Mouse (Mus musculus) adrenal gland, adult 18-20 months (tissue): ENCODE data around the gene Mapkapk2. TPM values are rescaled to one million over a fixed set of nuclear protein-coding genes. Genes with fewer than 3 reads are reported as not detected.
"Not testable (repeated sequence)": the region's sequence is repeated elsewhere in the genome, so short reads cannot be mapped to it uniquely, and the experiment has no call there.

ENCODE experiments used
- DNase-seq, 2 experiments: peaks; one replicate each; pipeline ENCODE4 v3.0.0; 2021 to 2022; ENCODE audit warnings: low spot score in 2 of 2
- total RNA-seq, 2 experiments: library from RNA; stranded (reverse); gene quantifications; 1 replicate in 1 of 2; 2 replicates in 1 of 2; pipeline ENCODE4 v1.2.3; 2021

Gene Mapkapk2
- total RNA-seq, 2 experiments from 2014 or later, result 198 to 219 TPM

GRCm38 (mm10) chr1:131023250-131023858, 74.3 kb downstream of the Mapkapk2 start:
- DNase-seq, result not testable (repeated sequence)

GRCm38 (mm10) chr1:131022591-131023249, 74.9 kb downstream of the Mapkapk2 start:
- DNase-seq, result no peak

- DNase-seq, result no peak
These were observed 75.6 kb downstream of the Mapkapk2 start for GRCm38 (mm10) chr1:131021900-131022590.

GRCm38 (mm10) chr1:131021438-131021837, 76.2 kb downstream of the Mapkapk2 start:
- DNase-seq, result no peak

GRCm38 (mm10) chr1:131020425-131021310, 77.0 kb downstream of the Mapkapk2 start:
- DNase-seq, result no peak

GRCm38 (mm10) chr1:131019492-131020098, 78.0 kb downstream of the Mapkapk2 start, which contains the start of gene Il10:
TSS of gene Il10 (plus strand) at chr1:131019845.
- DNase-seq, result no peak

GRCm38 (mm10) chr1:131015879-131016278, 81.7 kb downstream of the Mapkapk2 start:
- no peak for DNase-seq

GRCm38 (mm10) chr1:131015281-131015680, 82.3 kb downstream of the Mapkapk2 start:
- DNase-seq, result no peak

GRCm38 (mm10) chr1:131013926-131014325, 83.7 kb downstream of the Mapkapk2 start:
- DNase-seq, result no peak

- no peak for DNase-seq
These were observed 85.1 kb downstream of the Mapkapk2 start for GRCm38 (mm10) chr1:131012494-131012893.

GRCm38 (mm10) chr1:131010201-131011153, 87.1 kb downstream of the Mapkapk2 start:
- no peak for DNase-seq

- DNase-seq, result no peak
These were observed 91.6 kb downstream of the Mapkapk2 start for GRCm38 (mm10) chr1:131006069-131006468.

Other genes starting within 250 kb of the Mapkapk2 start
- gene Fcmr, start 232.2 kb downstream of the Mapkapk2 start, total RNA-seq, result under 1 TPM; 0.35 to 0.53 TPM
- not detected for gene Il24, start 210.4 kb downstream of the Mapkapk2 start, total RNA-seq
- not detected for gene Il20, start 186.4 kb downstream of the Mapkapk2 start, total RNA-seq
- gene Il19, start 157.7 kb downstream of the Mapkapk2 start, total RNA-seq, result not detected
- not detected for gene Il10, start 78.0 kb downstream of the Mapkapk2 start, total RNA-seq
- 1 to 10 TPM; 5.5 to 7.1 TPM for gene Dyrk3, start 40.5 kb upstream of the Mapkapk2 start, total RNA-seq
- gene Eif2d, start 55.4 kb upstream of the Mapkapk2 start, total RNA-seq, result 10 to 100 TPM; 33.7 to 40.4 TPM
- gene Rassf5, start 147.4 kb upstream of the Mapkapk2 start, total RNA-seq, result 10 to 100 TPM; 11.4 to 11.6 TPM
- gene Ikbke, start 181.8 kb upstream of the Mapkapk2 start, total RNA-seq, result 10 to 100 TPM; 11.9 to 16.1 TPM